Mouse (Mus musculus) T-helper 2 cell (primary cell): ENCODE measurements around the gene Prr12.

Experiments used
- in situ Hi-C: fragments of 300-600 bp; cut with MboI, MseI; formaldehyde crosslinking; loops from one replicate; pipeline ENCODE4 v1.15.1; 2025; ENCODE audit warnings: high pct_unique_total_duplicates

The Prr12 gene

DNA sequence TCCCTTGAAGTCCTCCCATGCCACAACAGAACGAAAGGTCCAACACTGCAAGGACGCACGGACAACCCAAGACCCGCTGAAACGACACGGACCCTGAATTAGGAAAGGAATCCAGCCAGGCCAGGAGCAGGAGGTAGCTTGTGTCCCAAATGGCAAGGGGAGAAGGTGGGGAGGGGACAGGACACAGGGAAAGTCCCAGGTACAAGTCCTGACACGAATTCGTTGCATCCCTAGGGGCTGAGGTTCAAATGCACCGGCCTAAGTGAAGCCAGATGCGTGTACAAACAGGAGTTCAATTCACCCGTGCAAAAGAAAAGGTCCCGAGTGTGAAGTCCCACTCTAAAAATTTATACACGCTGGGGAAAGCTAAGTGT, 1.1 kb downstream of the Prr12 start:
- in situ Hi-C loops: no loop called here

DNA sequence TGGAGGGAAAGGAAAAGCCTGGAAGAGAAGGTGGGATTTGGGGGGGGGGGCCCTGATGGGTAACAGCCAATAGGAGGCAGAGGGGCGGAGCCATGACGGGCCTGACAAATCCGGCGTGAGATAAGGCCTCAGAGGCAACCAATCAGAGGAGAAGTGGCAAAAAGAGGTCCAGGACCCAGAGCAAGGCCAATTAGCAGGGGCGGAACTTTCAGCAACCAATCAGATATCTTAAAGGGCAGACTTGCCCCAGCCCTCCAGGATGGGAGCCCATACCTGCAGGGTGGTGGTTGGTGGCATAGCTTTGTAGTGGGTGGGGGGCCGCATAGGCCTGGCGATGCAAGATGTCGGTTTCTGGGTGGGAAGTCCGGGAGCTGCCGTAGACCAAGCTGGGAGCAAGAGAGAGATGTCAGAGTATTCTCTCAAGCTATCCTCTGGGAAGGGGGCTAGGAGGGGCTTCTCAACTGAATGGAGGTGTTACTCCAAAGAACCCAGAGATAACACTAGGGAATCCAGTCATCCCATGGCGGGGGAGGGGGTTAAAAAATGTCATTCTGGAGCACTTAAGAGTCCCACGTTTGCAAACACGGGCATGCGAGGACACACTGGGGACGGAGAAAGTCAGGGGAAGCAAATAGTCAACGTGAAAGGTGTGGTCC, 1.6 kb downstream of the Prr12 start:
- in situ Hi-C loops: no loop called here

DNA sequence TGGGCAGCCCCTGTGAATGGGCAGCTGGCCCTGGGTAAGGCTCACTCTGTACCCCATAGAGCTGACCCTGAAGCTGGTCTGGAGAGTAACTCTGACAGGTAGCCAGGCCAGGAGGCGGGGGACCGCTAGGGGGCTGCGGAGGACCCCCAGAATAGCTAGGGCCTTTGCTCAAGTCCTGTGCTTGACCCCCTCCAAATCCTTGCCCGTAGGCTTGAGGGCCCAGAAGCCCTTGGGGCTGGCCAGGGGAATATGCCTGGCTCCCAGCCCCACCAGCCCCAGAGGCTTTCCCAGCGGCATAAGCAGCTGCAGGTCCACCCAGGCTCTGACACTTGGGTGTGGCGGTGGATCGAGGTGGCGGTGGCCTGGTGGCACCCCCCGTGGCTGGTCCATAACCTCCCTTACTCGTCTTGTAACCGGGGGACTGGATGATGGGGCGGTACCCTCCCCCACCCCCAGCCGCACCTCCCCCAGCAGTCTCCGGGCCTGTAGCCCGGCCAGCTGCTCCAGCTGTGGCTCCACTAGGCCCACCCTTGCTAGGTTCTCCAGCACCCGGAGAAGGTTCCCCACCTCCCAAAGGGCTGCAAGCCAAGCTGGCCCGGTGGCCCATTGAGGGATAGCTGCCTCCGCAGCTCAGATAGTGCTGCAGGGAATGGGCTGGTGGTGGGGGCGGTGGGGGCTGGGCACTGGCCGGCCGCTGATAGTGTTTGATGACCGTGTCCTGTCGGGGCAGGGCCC, 3.6 kb downstream of the Prr12 start:
- in situ Hi-C loops: no loop called here

DNA sequence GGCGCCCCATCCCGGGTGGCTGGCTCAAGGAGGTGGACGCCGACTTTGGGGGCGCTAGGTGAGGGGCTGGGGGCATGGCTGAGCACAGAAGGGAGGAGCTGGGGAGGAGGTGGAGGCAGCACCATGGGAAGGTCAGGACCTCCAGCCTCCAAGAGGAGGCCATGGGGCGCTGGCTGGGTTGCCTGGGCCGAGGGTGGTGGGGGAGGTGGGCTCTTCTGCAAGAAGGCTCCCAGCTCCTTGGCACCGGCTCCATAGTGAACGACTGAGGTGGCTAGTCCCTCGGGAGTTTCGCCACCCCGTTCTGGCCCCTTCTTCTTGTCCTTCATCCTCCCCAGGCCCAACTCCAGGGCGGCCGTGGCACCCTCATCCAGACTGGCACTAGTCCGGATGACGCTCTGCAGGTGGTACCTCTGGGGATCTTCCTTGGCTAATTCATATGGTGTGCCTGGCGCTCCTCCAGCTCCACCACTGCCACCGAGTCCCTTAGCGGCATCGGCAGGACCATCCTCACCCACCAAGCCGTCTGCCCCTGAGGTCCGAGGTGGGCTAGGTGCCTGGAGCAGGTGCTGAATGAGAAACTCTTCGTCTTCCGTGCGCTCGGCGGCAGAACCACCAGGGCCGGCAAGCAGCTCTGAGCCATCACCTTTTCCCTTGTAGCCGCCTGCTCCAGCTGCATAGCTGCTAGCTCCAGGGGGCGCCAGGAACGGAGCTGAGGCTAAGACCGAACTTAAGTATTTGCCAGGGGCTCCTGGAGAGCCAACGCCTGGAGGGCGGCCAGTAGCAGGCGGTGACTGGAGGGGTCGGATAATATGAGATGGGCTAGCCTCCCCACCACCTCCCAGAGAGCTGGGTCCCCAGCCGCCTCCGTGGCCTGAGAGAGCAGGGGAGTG, 4.4 kb downstream of the Prr12 start:
- in situ Hi-C loops: no loop called here

DNA sequence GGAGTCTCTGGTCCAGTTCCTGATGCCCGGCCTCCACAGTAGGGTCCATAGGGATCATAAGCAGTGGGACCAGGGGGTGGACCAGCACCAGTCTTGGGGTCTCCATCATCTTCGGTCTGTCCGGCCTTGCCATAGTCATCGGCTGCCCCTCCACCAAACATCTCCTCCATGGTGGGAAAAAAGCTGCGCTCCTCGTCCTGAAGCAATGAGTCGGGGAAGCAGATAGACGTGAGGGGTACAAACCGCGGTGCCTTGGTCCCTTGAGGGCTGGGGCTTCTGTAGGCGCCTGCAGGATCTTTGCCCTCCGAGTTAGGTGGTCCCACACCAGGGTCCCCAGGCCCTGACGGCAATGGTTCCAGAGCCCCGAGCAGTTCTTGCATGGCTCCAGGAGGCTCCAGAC, 5.2 kb downstream of the Prr12 start:
- in situ Hi-C loops: no loop called here

DNA sequence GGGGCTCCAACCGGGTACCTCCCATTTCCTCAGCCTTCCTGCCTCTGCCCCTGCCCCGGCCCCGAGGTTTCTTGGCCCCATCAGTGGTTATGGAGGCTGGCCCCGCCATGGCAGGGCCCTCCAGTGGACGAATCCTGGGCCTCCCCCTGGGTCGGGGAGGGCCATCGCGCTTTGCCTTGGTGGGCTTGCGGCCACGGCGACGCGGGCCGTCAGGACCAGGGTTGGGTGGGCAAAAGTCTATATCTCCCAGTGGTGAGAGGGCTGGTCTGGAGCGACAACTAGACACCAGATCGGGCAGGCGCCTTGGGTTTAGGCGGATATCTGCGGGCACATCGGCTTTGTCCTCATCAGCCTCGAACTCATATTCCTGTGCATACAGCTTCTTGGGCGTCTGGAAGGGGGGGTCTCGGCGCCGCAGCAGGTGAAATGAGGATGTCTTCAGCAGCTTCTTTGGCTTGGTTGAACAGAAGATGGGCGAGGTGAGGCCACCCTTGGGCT, 5.8 kb downstream of the Prr12 start:
- in situ Hi-C loops: no loop called here

DNA sequence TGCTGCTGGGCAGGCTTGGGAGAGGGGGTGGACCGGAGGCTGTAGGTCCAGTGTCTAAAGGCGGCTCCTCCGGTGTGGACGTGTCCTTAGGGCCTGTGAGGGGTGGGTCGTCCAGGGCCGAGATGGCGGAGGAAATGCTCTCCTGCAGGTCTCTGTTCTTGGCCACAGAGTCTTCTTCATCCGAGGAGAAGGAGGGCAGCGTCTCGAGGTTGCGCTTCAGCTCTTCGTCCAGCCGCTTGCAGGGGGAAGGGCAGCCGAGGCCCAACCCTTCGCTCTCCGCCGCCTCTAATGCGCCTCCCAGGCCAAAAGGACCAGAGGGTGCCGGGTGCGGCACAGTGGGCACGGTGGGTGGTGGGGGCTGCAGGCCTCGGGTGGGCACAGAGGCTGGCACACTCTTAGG, 6.9 kb downstream of the Prr12 start:
- in situ Hi-C loops: no loop called here

DNA sequence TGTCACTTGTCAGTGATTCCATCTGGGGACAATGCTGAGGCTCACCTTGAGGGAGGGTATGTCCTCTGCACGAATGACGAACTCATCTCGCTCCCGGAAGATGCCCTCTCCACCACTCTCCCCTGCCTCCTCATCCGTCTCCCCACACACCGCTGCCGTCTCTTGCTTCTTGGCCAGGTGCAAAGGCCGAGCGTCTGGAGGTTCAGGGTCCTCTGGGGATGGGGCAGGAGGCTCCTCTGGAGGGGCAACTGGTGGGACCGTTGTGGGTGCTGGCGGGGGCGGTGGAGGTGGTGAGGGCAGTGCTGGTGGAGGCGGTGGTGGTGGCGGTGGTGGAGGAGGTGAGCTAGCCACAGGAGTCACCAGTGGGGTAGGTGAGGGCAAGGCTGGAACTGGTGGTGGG, 9.4 kb downstream of the Prr12 start:
- in situ Hi-C loops: no loop called here

DNA sequence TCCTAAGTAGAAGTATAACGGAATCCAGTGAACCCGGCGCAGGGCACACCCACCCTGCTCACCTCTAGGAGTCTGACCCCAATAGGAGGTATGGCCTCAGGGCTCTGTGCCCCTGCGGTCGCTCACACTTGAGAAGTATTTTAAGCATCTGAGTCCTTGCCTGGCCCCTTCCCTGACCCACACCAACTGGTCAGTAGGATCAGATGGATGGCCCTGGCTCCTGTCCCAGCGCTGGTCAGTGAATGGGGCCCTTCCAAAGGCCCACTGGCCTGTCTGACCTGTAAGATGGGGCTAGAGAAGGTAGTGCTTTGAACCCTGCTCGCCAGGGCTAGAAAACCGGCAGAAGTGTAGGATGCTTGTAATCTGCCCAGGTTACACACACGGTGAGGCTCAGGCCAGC, 11.8 kb downstream of the Prr12 start:
- in situ Hi-C loops: no loop called here

DNA sequence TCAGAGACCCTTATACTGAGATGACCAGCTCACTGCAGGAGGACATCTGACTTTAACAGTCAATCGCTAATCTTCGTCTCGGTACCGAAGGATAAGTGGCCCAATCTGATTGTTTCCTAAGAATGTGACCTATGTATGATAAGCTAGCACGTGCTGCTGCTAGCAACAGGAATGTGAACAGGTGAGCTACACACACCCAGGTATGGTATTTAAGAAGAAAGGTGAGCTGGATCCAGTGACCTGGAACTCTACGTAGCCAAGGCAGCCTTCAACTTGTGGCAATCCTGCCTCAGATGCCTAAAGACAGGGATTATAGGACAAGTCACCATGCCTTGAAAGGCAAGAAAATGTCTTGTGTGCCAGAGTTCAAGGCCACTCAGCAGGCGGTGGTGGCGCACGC, 14.3 kb downstream of the Prr12 start:
- in situ Hi-C loops: no loop called here

DNA sequence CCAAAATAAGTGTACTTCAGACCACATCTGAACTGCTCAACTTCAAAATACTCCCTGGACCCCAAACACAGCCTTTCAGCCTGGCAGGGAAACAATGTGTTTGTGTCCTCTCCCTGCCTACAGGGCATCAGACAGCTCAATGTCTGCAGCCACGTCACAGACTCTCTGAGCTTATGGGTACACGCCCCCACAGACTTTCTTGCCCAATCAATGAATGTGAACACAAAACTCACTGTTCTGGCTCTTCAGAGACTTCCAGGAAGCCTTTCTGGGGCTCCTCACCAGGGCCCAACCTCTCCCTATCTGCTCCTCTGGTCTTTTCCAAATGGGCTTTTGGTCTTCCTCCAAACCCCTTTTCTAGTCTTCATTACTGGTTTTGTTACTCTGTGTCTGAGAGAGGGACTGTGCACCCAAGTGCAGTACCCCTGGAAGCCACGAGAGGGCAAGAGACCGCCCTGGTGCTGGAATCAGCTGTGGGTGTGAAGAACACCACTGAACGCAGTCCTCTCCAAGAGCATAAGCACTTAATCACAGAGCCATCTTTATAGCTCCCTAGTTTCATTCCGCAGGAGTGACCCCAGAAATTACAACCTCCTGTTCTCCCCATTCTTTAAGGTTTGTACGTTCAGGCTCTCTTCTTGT, 14.8 kb downstream of the Prr12 start:
- in situ Hi-C loops: no loop called here

DNA sequence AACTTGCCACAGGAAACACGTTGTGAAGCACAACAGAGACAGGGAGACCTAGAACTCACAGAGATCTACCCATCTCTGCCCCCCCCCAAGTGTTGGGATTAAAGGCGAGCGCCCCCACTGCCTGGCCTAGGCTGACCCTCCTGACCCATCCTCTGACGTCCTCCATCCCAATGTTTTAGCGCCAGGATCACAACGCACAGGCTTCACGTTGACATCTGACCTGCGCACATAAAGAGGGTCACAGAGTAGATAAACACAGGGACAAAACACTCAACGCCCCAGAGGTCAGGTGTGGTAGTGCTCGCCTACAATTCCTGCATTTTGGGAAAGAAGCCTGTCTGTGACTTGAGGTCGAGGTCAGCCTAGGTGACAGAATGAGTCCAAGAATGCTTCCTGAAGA, 16.0 kb downstream of the Prr12 start:
- in situ Hi-C loops: no loop called here

DNA sequence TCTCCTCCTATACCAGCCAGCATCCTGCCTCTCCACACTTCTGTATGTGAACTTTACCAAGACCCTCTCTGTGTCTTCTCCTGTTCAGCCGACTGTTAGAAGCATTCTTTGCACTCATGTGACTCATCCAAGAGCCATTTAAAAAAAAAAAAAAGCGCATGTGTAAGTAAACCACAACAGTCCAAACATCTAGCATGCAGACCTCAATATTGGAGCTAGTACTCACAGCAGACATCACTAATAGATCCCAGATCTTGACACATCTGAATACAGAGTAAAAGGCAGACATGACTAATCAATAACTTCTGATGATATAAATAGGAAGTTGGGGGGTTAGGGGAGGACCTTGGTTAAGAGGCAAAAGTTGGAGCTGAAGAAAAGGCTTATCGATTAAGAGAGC, 17.1 kb downstream of the Prr12 start:
- in situ Hi-C loops: no loop called here

DNA sequence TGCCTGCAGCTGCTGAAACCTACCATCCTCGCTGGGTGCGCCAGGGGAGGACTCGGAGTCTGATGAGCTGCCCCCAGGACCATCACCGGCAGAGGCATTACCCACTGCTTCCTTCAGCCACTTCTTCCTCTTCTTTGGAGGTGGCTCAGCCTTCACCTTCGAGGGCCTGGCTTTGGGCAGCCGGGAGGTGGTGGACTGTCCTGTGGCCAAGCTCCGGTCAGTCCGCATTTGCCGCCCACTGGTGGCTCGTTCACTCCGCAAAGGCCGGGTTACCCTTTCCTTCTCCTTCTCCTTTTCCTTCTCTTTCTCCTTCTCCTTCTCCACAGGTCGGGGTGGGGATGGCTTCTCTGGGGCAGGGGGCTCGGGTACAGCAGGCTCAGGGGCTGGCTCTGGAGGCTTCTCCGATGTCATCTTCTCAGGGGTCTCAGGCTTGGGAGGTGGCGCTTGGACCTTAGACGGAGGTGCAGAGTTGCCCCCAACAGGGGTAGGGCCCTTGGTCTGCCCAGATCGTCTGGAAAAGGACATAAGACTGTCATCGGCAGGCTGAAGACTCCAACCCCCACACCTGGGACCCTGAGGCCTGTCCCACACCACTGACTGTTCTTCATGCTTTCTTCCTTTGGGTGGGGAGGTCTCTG, 18.8 kb downstream of the Prr12 start:
- in situ Hi-C loops: no loop called here

DNA sequence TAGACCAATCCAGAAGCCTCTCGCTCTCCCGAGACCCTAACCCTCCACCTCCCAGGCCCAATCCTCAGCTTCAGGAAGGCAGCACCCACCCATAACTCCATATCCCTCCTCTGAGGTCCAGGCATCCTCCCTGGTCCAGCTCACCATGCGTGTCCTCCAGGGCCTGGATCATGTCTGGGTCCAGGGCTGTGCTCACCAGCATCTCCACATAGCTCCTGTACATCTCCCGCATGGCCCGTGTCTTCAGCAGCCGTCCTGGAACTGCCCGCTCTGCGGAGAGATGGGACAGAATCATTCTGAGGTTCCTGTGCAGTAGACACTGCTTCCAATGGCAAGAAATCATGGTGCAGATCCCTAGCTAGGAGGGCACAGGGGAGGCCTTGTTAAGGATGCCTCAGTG, 21.8 kb downstream of the Prr12 start:
- in situ Hi-C loops: no loop called here

DNA sequence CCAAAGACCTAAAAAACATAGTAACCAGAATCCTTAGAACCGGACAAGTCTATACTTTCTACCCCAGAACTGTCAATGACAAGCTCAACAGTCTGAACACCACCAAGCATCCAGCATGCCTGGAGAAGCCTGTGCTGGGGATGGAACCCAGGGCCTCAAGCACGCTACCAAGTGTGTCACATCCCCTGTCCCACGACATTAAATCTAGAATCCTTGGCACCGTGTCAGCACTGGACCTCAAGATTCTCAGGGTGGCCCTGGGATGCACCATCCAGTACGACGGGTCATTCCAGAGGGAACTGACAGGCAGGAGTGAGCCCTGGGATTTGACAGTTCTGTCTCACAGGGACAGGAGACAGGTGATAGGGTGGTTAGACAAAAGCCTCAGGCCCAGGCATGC, 22.7 kb downstream of the Prr12 start:
- in situ Hi-C loops: no loop called here

DNA sequence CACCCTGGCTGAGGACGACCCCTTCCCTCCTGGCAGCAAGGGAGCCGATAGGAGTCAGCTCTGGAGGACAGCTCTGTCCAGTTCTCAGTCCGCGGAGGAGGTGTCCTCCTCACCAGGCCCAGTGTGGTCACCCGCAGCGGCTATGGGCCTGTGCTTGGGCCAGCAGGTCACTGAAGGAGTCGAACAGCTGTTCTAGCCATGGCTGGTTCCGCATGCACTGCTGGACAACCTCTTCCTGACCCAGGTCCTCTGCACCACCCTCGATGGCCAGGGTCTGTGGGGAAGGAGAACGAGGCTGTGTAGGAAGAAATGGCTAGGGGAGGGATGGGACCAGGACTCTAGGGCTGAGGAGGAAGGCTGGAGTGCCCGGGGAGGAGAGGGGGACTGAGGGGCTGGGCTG, 24.3 kb downstream of the Prr12 start:
- in situ Hi-C loops: no loop called here

DNA sequence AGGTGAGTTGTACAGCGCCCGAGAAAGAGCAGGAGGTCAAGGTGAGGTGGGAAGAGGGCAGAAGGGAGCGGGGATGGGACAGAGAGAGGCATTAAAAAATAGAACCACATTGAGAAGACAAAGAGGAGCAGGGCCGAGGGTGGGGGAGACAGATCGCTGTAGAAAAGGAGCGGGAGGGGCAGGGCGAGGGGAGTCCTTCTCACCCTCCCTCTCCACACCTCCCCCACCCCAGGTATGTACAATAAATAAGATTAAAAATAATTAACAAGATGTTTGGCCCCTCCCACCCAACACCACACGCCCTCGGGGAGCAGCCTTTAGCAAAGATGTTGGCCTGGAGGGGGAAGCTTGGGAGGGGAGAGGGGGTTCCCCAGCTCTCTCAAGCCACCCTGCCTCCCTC, 24.9 kb downstream of the Prr12 start:
- in situ Hi-C loops: no loop called here

DNA sequence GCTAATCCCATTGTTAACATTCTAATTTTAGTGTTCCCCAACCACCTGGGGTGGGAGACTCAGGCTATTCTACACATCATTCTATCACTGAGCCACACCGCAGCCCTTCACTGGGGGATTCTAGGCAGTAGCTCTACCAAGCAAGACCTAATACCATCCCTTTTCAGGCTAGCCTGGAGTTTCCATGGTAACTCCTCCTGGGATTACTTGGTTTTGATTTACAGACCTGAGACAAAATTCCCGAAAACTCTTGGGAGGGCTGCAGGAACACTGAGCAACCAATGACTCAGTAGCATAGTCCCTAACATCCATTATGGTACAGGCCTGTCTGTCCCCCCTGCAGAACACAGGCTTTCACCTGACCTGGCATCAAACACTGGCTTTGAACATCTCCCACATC, 26.4 kb downstream of the Prr12 start:
- in situ Hi-C loops: no loop called here

DNA sequence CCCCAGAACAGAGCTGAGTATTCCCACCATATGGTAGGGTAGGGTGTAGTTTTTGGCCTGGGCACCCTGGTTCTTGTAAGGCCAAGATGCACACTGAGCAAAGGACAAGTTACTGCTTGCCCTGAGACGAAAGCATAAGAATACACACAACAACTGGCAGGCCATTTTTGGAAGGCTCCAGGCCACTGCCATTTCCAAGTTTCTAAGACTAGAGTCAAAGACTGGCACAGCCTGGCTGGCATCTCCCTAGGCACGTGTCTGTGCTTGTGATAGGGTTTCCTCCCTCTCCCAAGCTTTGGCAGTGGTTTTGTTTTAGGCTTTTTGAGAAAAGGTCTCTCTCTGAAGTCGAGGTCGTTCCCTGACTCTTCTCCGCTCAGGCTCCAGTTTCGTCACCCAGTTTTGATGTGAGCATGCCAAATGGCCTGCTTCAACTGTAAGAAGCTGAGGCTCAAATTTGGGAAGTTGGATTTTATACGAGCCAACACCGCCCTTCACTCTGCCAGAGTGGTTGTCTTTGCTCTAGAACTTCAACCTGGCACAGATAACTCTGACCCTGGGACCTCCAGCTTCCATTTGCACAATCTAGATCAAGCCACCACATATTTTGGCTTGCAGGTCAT, 27.0 kb downstream of the Prr12 start:
- in situ Hi-C loops: no loop called here
